Mouse (Mus musculus): ENCODE measurements at regions not wholly inside any gene's neighbourhood (a gene's known extent, or its start where the extent isn't known, plus 50 kb on each side); places are given as distances from the start of the nearest gene placed in this dataset.

GRCm38 (mm10) chr14:60540111-60540510 lies 93.7 kb upstream of the Spata13 start:
- ATAC-seq (replicated peaks; ENCODE audit: low FRiP score, low TSS enrichment, low read depth) = no peak
- WGBS = 74% methylated on average over 4 of the region's 4 CpGs
- Histone ChIP-seq H3K4me3 (ENCODE audit: low read depth, low read length) (no peak overlapping the region), H3K27me3 (replicated peaks; ENCODE audit: control insufficient read depth, insufficient read depth, low read length) (no peaks in the 10 kb centered on the region), H3K9ac (ENCODE audit: low read length) (no peak overlapping the region), H3K9me3 (ENCODE audit: control insufficient read depth, low read length) (no peaks in the 10 kb centered on the region), H3K36me3 (ENCODE audit: control insufficient read depth, insufficient read depth, low read length) (no peaks in the 10 kb centered on the region), H3K4me1 (replicated peaks; ENCODE audit: control insufficient read depth, insufficient read depth, low read length) (no peaks in the 10 kb centered on the region), H3K27ac (ENCODE audit: low read depth) (no peak overlapping the region), H3K4me2 (ENCODE audit: low read length) (no peak overlapping the region)
- no peak for DNase-seq (ENCODE audit: low spot score)

GRCm38 (mm10) chr14:60541596-60541995 lies 92.2 kb upstream of the Spata13 start:
- ATAC-seq (replicated peaks; ENCODE audit: low FRiP score, low TSS enrichment, low read depth) = no peak
- no peaks in the 10 kb centered on the region for H3K36me3 ChIP-seq (ENCODE audit: control insufficient read depth, insufficient read depth, low read length)
- 80% methylated on average over 5 of the region's 5 CpGs for WGBS
- no peak overlapping the region for H3K9ac ChIP-seq (ENCODE audit: low read length)
- no peak overlapping the region for H3K4me3 ChIP-seq (ENCODE audit: low read depth, low read length)
- no peaks in the 10 kb centered on the region for H3K27me3 ChIP-seq (replicated peaks; ENCODE audit: control insufficient read depth, insufficient read depth, low read length)
- no peak overlapping the region for H3K27ac ChIP-seq (ENCODE audit: low read depth)
- no peaks in the 10 kb centered on the region for H3K9me3 ChIP-seq (ENCODE audit: control insufficient read depth, low read length)
- H3K4me2 ChIP-seq (ENCODE audit: low read length) = no peak overlapping the region
- H3K4me1 ChIP-seq (replicated peaks; ENCODE audit: control insufficient read depth, insufficient read depth, low read length) = no peaks in the 10 kb centered on the region
- no peak for DNase-seq (ENCODE audit: low spot score)

- no peaks in the 10 kb centered on the region for H3K27me3 ChIP-seq (replicated peaks; ENCODE audit: control insufficient read depth, insufficient read depth, low read length)
- H3K36me3 ChIP-seq (ENCODE audit: control insufficient read depth, insufficient read depth, low read length) = no peaks in the 10 kb centered on the region
- no peak overlapping the region for H3K4me2 ChIP-seq (ENCODE audit: low read length)
- no peak overlapping the region for H3K4me3 ChIP-seq (ENCODE audit: low read depth, low read length)
- H3K27ac ChIP-seq (ENCODE audit: low read depth) = no peak overlapping the region
- H3K9ac ChIP-seq (ENCODE audit: low read length) = no peak overlapping the region
- H3K9me3 ChIP-seq (ENCODE audit: control insufficient read depth, low read length) = no peaks in the 10 kb centered on the region
- H3K4me1 ChIP-seq (replicated peaks; ENCODE audit: control insufficient read depth, insufficient read depth, low read length) = no peaks in the 10 kb centered on the region
- DNase-seq (ENCODE audit: low spot score) (no peak), ATAC-seq (replicated peaks; ENCODE audit: low FRiP score, low TSS enrichment, low read depth) (no peak)
These were observed 89.0 kb upstream of the Spata13 start for GRCm38 (mm10) chr14:60544767-60545166.

- 13% methylated on average over 6 of the region's 6 CpGs for WGBS
- DNase-seq (ENCODE audit: low spot score) (peak; percentile 60), ATAC-seq (replicated peaks; ENCODE audit: low FRiP score, low TSS enrichment, low read depth) (no peak)
- H3K4me3 ChIP-seq (ENCODE audit: low read depth, low read length) = no peak overlapping the region
- H3K27ac ChIP-seq (ENCODE audit: low read depth) = no peak overlapping the region
- H3K4me1 ChIP-seq (replicated peaks; ENCODE audit: control insufficient read depth, insufficient read depth, low read length) = no peaks in the 10 kb centered on the region
- no peaks in the 10 kb centered on the region for H3K36me3 ChIP-seq (ENCODE audit: control insufficient read depth, insufficient read depth, low read length)
- no peaks in the 10 kb centered on the region for H3K27me3 ChIP-seq (replicated peaks; ENCODE audit: control insufficient read depth, insufficient read depth, low read length)
- no peak overlapping the region for H3K9ac ChIP-seq (ENCODE audit: low read length)
- no peaks in the 10 kb centered on the region for H3K9me3 ChIP-seq (ENCODE audit: control insufficient read depth, low read length)
- no peak overlapping the region for H3K4me2 ChIP-seq (ENCODE audit: low read length)
These were observed 79.5 kb upstream of the Spata13 start for GRCm38 (mm10) chr14:60554222-60554740.

GRCm38 (mm10) chr14:60556541-60556940 lies 77.3 kb upstream of the Spata13 start:
- no peak overlapping the region for H3K27ac ChIP-seq (ENCODE audit: low read depth)
- H3K9ac ChIP-seq (ENCODE audit: low read length) = no peak overlapping the region
- WGBS = 61% methylated on average over 5 of the region's 5 CpGs
- H3K27me3 ChIP-seq (replicated peaks; ENCODE audit: control insufficient read depth, insufficient read depth, low read length) = no peaks in the 10 kb centered on the region
- no peaks in the 10 kb centered on the region for H3K9me3 ChIP-seq (ENCODE audit: control insufficient read depth, low read length)
- H3K36me3 ChIP-seq (ENCODE audit: control insufficient read depth, insufficient read depth, low read length) = no peaks in the 10 kb centered on the region
- no peak for DNase-seq (ENCODE audit: low spot score)
- ATAC-seq (replicated peaks; ENCODE audit: low FRiP score, low TSS enrichment, low read depth) = no peak
- no peaks in the 10 kb centered on the region for H3K4me1 ChIP-seq (replicated peaks; ENCODE audit: control insufficient read depth, insufficient read depth, low read length)
- no peak overlapping the region for H3K4me2 ChIP-seq (ENCODE audit: low read length)
- no peak overlapping the region for H3K4me3 ChIP-seq (ENCODE audit: low read depth, low read length)

- Histone ChIP-seq H3K27me3 (replicated peaks; ENCODE audit: control insufficient read depth, insufficient read depth, low read length) (no peaks in the 10 kb centered on the region), H3K4me3 (ENCODE audit: low read depth, low read length) (no peak overlapping the region), H3K4me1 (replicated peaks; ENCODE audit: control insufficient read depth, insufficient read depth, low read length) (no peaks in the 10 kb centered on the region), H3K27ac (ENCODE audit: low read depth) (no peak overlapping the region), H3K36me3 (ENCODE audit: control insufficient read depth, insufficient read depth, low read length) (no peaks in the 10 kb centered on the region), H3K9me3 (ENCODE audit: control insufficient read depth, low read length) (no peaks in the 10 kb centered on the region), H3K9ac (ENCODE audit: low read length) (no peak overlapping the region), H3K4me2 (ENCODE audit: low read length) (no peak overlapping the region)
- ATAC-seq (replicated peaks; ENCODE audit: low FRiP score, low TSS enrichment, low read depth) (no peak), DNase-seq (ENCODE audit: low spot score) (no peak)
- 73% methylated on average over 4 of the region's 4 CpGs for WGBS
These were observed 76.8 kb upstream of the Spata13 start for GRCm38 (mm10) chr14:60557020-60557419.

- 79% methylated on average over 5 of the region's 5 CpGs for WGBS
- Histone ChIP-seq H3K4me2 (ENCODE audit: low read length) (no peak overlapping the region), H3K27ac (ENCODE audit: low read depth) (no peak overlapping the region), H3K36me3 (ENCODE audit: control insufficient read depth, insufficient read depth, low read length) (no peaks in the 10 kb centered on the region), H3K9ac (ENCODE audit: low read length) (no peak overlapping the region), H3K27me3 (replicated peaks; ENCODE audit: control insufficient read depth, insufficient read depth, low read length) (no peaks in the 10 kb centered on the region), H3K4me1 (replicated peaks; ENCODE audit: control insufficient read depth, insufficient read depth, low read length) (no peaks in the 10 kb centered on the region), H3K4me3 (ENCODE audit: low read depth, low read length) (no peak overlapping the region), H3K9me3 (ENCODE audit: control insufficient read depth, low read length) (no peaks in the 10 kb centered on the region)
- ATAC-seq (replicated peaks; ENCODE audit: low FRiP score, low TSS enrichment, low read depth) (no peak), DNase-seq (ENCODE audit: low spot score) (no peak)
These were observed 74.4 kb upstream of the Spata13 start for GRCm38 (mm10) chr14:60559376-60559775.

GRCm38 (mm10) chr14:60559826-60560529 lies 73.8 kb upstream of the Spata13 start:
- DNase-seq (ENCODE audit: low spot score) (no peak), ATAC-seq (replicated peaks; ENCODE audit: low FRiP score, low TSS enrichment, low read depth) (no peak)
- WGBS = 80% methylated on average over 13 of the region's 13 CpGs
- no peaks in the 10 kb centered on the region for H3K36me3 ChIP-seq (ENCODE audit: control insufficient read depth, insufficient read depth, low read length)
- no peak overlapping the region for H3K4me3 ChIP-seq (ENCODE audit: low read depth, low read length)
- H3K27ac ChIP-seq (ENCODE audit: low read depth) = no peak overlapping the region
- no peak overlapping the region for H3K9ac ChIP-seq (ENCODE audit: low read length)
- no peak overlapping the region for H3K4me2 ChIP-seq (ENCODE audit: low read length)
- no peaks in the 10 kb centered on the region for H3K27me3 ChIP-seq (replicated peaks; ENCODE audit: control insufficient read depth, insufficient read depth, low read length)
- H3K9me3 ChIP-seq (ENCODE audit: control insufficient read depth, low read length) = no peaks in the 10 kb centered on the region
- no peaks in the 10 kb centered on the region for H3K4me1 ChIP-seq (replicated peaks; ENCODE audit: control insufficient read depth, insufficient read depth, low read length)

- 65% methylated on average over 5 of the region's 5 CpGs for WGBS
- H3K4me2 ChIP-seq (ENCODE audit: low read length) = no peak overlapping the region
These were observed 57.5 kb upstream of the Spata13 start for GRCm38 (mm10) chr14:60576281-60576680.

More at GRCm38 (mm10) chr14:60576281-60576680, 57.5 kb upstream of the Spata13 start:
- no peaks in the 10 kb centered on the region for H3K36me3 ChIP-seq (ENCODE audit: control insufficient read depth, insufficient read depth, low read length)
- H3K9me3 ChIP-seq (ENCODE audit: control insufficient read depth, low read length) = no peaks in the 10 kb centered on the region
- H3K27ac ChIP-seq (ENCODE audit: low read depth) = no peak overlapping the region
- H3K27me3 ChIP-seq (replicated peaks; ENCODE audit: control insufficient read depth, insufficient read depth, low read length) = no peaks in the 10 kb centered on the region
- ATAC-seq (replicated peaks; ENCODE audit: low FRiP score, low TSS enrichment, low read depth) (no peak), DNase-seq (ENCODE audit: low spot score) (no peak)
- H3K4me1 ChIP-seq (replicated peaks; ENCODE audit: control insufficient read depth, insufficient read depth, low read length) = no peaks in the 10 kb centered on the region
- H3K4me3 ChIP-seq (ENCODE audit: low read depth, low read length) = no peak overlapping the region
- no peak overlapping the region for H3K9ac ChIP-seq (ENCODE audit: low read length)
